Mouse (Mus musculus): ENCODE measurements around the gene Fkbp6. TPM values are rescaled to one million over a fixed set of nuclear protein-coding genes. Genes with fewer than 3 reads are reported as not detected.
A peak's percentile ranks its signal among the peaks of the same experiment; 100 is the strongest.

The Fkbp6 gene
- polyA plus RNA-seq, 1 experiment from 2014 or later = 0.15 TPM

DNA sequence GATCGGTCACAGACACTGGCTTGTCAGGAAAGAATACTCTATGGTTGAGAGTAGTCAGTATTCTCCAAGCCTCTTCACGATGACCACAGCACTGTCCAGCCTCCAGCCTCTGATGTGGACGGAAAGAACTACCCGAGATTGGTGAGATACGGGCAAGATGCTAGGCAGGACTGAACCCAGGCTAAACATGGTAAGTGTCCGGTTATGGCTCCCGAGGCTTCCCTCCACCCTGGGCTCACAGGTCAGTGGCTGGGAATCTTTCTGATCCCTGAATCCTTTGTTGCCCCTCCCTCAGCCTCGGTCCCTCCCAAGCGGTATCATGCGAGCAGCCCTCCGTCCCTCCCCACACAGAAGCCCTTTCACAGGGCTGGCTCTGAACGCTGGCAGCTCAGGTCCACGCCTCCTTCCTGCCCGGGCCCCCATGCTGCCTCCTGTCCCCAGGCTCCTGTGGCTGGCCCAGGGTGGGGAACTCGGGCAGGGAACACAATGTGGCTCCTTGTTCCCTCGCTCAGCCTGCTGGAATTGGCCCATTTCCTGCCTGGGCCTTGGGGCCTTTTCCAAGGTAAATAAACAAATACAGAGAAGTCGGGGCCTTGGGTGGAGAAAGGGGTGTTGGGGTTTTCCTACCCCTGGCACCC, 85.9 kb downstream of the Fkbp6 start:
- no peak overlapping the region for H3K27ac ChIP-seq (ENCODE audit: low read depth, low read length)

DNA sequence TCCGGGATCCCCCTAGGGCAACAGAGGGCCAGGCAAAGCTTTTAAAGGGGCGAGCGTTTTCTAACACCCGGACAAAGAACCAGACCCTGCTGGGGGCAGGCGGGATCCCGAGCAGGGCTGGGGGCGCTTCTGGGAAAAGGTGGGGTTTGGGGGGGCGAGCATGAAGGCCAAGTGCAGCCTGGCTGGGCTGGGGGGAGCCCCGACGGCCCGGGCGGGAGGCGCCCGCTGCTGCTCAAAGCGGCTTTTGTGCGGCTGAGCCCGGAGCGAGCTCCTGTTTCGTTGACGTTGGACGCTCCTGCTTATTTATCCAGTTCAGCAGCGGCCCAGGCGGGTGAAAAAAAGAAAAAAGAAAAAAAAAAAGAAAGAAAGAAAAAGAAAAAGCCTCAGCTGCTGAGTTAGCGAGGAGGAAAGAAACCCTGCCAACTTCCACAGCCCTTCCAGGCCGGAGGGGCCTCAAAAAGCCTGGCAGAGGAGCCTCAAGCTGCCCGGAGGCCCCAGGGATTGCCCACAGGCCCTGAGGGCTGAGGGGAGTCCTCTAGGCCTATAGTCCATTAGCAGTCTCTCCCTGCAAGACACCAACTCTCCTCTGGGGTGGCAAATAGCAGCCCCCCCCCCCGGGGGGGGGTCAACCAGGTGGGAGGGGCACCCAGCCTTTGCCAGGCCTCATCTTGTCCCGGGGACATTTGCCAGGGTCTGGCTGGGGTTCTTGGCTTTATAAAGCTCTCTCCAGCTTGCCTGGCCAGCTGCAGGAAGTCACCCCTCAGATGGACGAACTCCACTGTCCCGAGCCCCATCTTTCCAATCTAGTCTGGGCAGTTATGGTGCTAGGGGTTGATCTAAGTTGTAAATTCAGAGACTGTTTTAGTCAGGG, 91.3 kb downstream of the Fkbp6 start:
- H3K4me3 ChIP-seq (ENCODE audit: low read depth, low read length) = peak overlapping the region; percentile 5; the same call in 1 of the 2 replicates

More for the DNA sequence above, 85.9 kb downstream of the Fkbp6 start:
- Histone ChIP-seq H3K9me3 (ENCODE audit: control insufficient read depth, low read length) (no peaks in the 10 kb centered on the region), H3K4me1 (replicated peaks; ENCODE audit: control insufficient read depth, insufficient read depth, low read length) (peaks cover 6% of the 10 kb centered on the region), H3K27me3 (ENCODE audit: control insufficient read depth, insufficient read depth, low read length) (no peaks in the 10 kb centered on the region), H3K9ac (ENCODE audit: low read length) (peak overlapping the region; percentile 12; the same call in 1 of the 2 replicates), H3K4me2 (ENCODE audit: low read depth, low read length, severe bottlenecking) (peak overlapping the region; percentile 21; the same call in 1 of the 2 replicates), H3K4me3 (ENCODE audit: low read depth, low read length) (no peak overlapping the region), H3K36me3 (ENCODE audit: control insufficient read depth, insufficient read depth, low read length) (no peaks in the 10 kb centered on the region)
- ATAC-seq (replicated peaks; ENCODE audit: low FRiP score) (0 out of 2 replicates have a peak, but pooled peaks have one; percentile 46), DNase-seq (ENCODE audit: low spot score) (peak; percentile 65)
- WGBS = 14% methylated on average over 17 of the region's 17 CpGs

DNA sequence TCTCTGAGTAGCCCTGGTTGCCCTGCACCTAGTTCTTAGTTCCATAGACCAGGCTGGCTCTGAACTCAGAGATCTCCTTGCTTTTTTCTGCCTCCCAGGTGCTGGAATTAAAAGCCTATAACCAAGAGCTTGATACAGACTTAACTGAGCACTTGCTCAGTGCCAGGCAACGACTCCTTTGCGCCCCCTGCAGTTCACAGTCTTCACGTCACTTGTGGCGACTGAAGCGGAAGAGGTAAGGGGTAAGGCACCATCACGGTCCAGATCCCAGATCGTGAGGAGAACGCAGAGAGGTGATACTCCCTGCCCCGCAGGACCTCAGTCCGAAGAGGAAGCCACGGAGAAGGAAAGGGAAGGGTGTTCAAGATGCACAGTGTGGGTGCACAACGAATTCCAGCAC, 92.3 kb downstream of the Fkbp6 start:
- Histone ChIP-seq H3K36me3 (ENCODE audit: control insufficient read depth, insufficient read depth, low read length) (no peaks in the 10 kb centered on the region), H3K27me3 (ENCODE audit: control insufficient read depth, insufficient read depth, low read length) (no peaks in the 10 kb centered on the region), H3K4me1 (replicated peaks; ENCODE audit: control insufficient read depth, insufficient read depth, low read length) (peaks cover 25% of the 10 kb centered on the region; the same call in 1 of the 2 replicates), H3K4me2 (ENCODE audit: low read depth, low read length, severe bottlenecking) (no peak overlapping the region), H3K27ac (ENCODE audit: low read depth, low read length) (peak overlapping the region; percentile 95; the same call in 1 of the 2 replicates), H3K4me3 (ENCODE audit: low read depth, low read length) (no peak overlapping the region), H3K9me3 (ENCODE audit: control insufficient read depth, low read length) (peaks cover 3% of the 10 kb centered on the region; the same call in 1 of the 2 replicates), H3K9ac (ENCODE audit: low read length) (no peak overlapping the region)
- 82% methylated on average over 12 of the region's 12 CpGs for WGBS
- ATAC-seq (replicated peaks; ENCODE audit: low FRiP score) (no peak), DNase-seq (ENCODE audit: low spot score) (no peak)

More for the DNA sequence above, 91.3 kb downstream of the Fkbp6 start:
- Histone ChIP-seq H3K9me3 (ENCODE audit: control insufficient read depth, low read length) (peaks cover 3% of the 10 kb centered on the region; the same call in 1 of the 2 replicates), H3K36me3 (ENCODE audit: control insufficient read depth, insufficient read depth, low read length) (no peaks in the 10 kb centered on the region), H3K4me1 (replicated peaks; ENCODE audit: control insufficient read depth, insufficient read depth, low read length) (peaks cover 15% of the 10 kb centered on the region; the same call in 1 of the 2 replicates), H3K4me2 (ENCODE audit: low read depth, low read length, severe bottlenecking) (peak overlapping the region; percentile 39), H3K27ac (ENCODE audit: low read depth, low read length) (peak overlapping the region; percentile 95), H3K9ac (ENCODE audit: low read length) (peak overlapping the region; percentile 60), H3K27me3 (ENCODE audit: control insufficient read depth, insufficient read depth, low read length) (no peaks in the 10 kb centered on the region)
- ATAC-seq (replicated peaks; ENCODE audit: low FRiP score) (no peak), DNase-seq (ENCODE audit: low spot score) (peak; percentile 79)
- WGBS = 11% methylated on average over 30 of the region's 30 CpGs

DNA sequence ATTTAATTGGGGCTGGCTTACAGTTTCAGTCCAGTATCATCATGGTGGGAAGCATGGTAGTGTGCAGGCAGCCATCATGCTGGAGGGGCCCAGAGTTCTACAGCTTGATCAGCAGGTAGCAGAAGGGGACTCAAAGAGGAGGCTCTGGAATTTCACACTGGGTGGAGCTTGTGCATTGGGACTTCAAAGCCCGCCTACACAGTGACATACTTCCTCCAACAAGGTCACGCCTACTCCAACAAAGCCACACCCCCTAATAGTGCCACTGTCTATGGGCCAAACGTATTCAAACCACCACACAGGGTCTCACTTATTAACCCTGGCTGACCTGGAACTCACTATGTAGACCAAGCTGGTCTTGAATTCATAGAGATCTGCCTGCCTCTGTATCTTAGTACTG, 93.7 kb downstream of the Fkbp6 start:
- Histone ChIP-seq H3K36me3 (ENCODE audit: control insufficient read depth, insufficient read depth, low read length) (no peaks in the 10 kb centered on the region), H3K27ac (ENCODE audit: low read depth, low read length) (no peak overlapping the region), H3K4me2 (ENCODE audit: low read depth, low read length, severe bottlenecking) (no peak overlapping the region), H3K4me1 (replicated peaks; ENCODE audit: control insufficient read depth, insufficient read depth, low read length) (peaks cover 27% of the 10 kb centered on the region), H3K9me3 (ENCODE audit: control insufficient read depth, low read length) (peaks cover 3% of the 10 kb centered on the region; the same call in 1 of the 2 replicates), H3K9ac (ENCODE audit: low read length) (no peak overlapping the region), H3K27me3 (ENCODE audit: control insufficient read depth, insufficient read depth, low read length) (no peaks in the 10 kb centered on the region), H3K4me3 (ENCODE audit: low read depth, low read length) (no peak overlapping the region)
- ATAC-seq (replicated peaks; ENCODE audit: low FRiP score) (no peak), DNase-seq (ENCODE audit: low spot score) (no peak)
- WGBS = 89% methylated on average over 3 of the region's 3 CpGs

DNA sequence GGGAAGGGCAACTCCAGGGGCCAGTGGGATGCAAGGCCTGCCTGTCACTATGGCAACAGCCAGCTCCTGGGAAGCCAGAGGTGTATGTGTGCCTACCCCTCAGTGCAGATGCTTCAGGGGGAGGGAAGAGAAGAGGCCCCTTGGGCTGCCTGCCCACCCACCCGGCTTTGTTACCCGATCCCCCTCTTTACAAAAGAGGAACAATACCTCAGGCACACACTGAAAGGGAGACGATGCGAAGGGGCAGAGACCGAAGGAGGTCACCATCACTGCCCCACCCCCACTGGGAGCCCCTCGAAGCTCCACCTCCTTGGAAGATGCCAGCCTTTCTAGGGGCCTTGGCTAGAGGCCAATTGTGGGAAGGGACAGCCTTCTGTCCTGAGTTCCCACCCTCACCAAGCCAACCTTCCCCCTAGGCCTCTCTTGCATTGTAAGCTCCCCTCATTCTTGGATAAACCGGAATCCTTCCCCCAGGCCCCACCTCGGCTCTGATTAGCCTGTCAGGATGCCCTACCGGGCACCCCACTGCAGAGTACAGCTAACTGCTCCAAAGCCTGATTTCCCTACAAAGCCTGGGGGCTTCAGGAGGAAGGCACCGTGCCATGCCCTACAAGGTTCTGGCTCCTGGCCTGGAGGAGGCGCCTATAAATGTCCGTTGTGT, 96.0 kb downstream of the Fkbp6 start:
- Histone ChIP-seq H3K9me3 (ENCODE audit: control insufficient read depth, low read length) (peaks cover 3% of the 10 kb centered on the region; the same call in 1 of the 2 replicates), H3K27me3 (ENCODE audit: control insufficient read depth, insufficient read depth, low read length) (no peaks in the 10 kb centered on the region), H3K4me2 (ENCODE audit: low read depth, low read length, severe bottlenecking) (peak overlapping the region; percentile 31; the same call in 1 of the 2 replicates), H3K4me1 (replicated peaks; ENCODE audit: control insufficient read depth, insufficient read depth, low read length) (peaks cover 39% of the 10 kb centered on the region), H3K9ac (ENCODE audit: low read length) (peak overlapping the region; percentile 43), H3K4me3 (ENCODE audit: low read depth, low read length) (no peak overlapping the region), H3K27ac (ENCODE audit: low read depth, low read length) (peak overlapping the region; percentile 96), H3K36me3 (ENCODE audit: control insufficient read depth, insufficient read depth, low read length) (no peaks in the 10 kb centered on the region)
- DNase-seq (ENCODE audit: low spot score) (peak; percentile 96), ATAC-seq (replicated peaks; ENCODE audit: low FRiP score) (peak; percentile 88)
- 7% methylated on average over 12 of the region's 12 CpGs for WGBS

DNA sequence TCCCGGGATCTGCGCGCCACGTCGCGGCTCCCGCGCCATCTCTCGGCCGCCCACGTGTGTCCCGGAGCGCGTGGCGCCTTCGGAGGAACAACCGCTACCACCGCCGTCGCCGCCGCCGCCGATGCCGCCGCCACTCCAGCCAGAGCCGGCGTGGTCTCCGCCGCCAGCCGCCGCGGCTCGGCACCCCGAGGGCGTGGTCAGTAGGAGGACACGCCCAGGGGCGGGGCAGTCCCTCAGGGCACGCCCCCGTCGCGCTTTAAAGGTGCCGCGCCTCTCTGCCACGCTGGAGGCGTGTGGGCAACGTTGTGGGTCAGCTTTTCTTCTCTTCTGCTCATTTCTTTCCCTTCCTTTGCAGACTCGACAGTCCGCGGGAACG, 98.8 kb downstream of the Fkbp6 start, which contains the start of gene Fzd9:
Fzd9 (minus strand) TSS at position 152 of the 376 bp plus-strand sequence.
- under 1% methylated on average over 51 of the region's 51 CpGs for WGBS
- Histone ChIP-seq H3K9me3 (ENCODE audit: control insufficient read depth, low read length) (no peaks in the 10 kb centered on the region; the same call in 1 of the 2 replicates), H3K9ac (ENCODE audit: low read length) (peak within 1 kb of the TSS; percentile 73), H3K36me3 (ENCODE audit: control insufficient read depth, insufficient read depth, low read length) (no peaks in the 10 kb centered on the region), H3K27ac (ENCODE audit: low read depth, low read length) (peak within 1 kb of the TSS; percentile 96), H3K4me3 (ENCODE audit: low read depth, low read length) (peak within 1 kb of the TSS; percentile 67), H3K27me3 (ENCODE audit: control insufficient read depth, insufficient read depth, low read length) (no peaks in the 10 kb centered on the region), H3K4me1 (replicated peaks; ENCODE audit: control insufficient read depth, insufficient read depth, low read length) (peaks cover 46% of the 10 kb centered on the region), H3K4me2 (ENCODE audit: low read depth, low read length, severe bottlenecking) (peak within 1 kb of the TSS; percentile 97)
- ATAC-seq (replicated peaks; ENCODE audit: low FRiP score) = peak; percentile 55
- peak; percentile 95 for DNase-seq (ENCODE audit: low spot score)

DNA sequence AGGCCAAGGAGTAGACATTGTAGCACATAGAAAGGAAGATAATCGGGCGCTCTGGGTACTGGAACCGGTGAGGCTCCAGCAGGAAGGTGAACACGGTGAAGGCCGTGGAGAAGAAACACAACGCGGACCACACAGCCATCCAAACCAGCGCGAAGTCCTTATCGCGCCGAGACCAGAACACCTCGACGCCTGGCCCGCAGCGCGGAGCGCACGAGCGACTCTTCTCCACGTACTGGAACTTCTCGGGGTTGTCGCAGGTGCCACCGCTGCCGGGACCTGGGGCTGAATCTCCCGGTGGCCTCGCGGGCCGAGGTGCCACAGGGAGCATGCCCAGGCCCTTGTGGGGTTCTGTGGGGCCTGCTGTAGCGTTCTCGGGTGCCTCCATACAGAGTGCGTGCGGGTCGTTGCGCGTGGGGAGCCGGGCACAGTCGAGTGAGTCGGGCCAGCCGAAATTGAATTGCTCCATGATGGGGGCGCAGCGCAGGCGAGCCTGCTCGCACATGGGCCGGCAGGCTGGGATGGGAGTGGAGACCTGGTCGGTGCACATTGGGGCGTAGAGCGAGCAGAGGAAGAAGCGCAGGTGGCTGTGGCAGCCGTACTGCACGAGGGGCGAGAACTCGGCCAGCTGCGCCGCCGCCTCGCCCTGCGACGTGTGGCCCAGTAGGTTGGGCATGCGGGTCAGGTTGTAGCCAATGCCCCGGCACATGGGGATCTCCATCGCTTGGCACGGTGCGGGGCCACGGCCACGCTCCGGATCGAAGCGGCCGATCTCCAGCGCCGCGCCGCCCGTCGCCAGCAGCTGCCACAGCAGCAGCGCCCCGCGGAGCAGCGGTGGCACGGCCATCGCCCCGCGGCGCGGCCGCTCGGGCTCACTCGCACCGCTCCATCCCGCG, 99.4 kb downstream of the Fkbp6 start:
- Histone ChIP-seq H3K27ac (ENCODE audit: low read depth, low read length) (no peak overlapping the region), H3K4me1 (replicated peaks; ENCODE audit: control insufficient read depth, insufficient read depth, low read length) (peaks cover 46% of the 10 kb centered on the region), H3K9me3 (ENCODE audit: control insufficient read depth, low read length) (no peaks in the 10 kb centered on the region), H3K36me3 (ENCODE audit: control insufficient read depth, insufficient read depth, low read length) (no peaks in the 10 kb centered on the region), H3K4me2 (ENCODE audit: low read depth, low read length, severe bottlenecking) (peak overlapping the region; percentile 97), H3K9ac (ENCODE audit: low read length) (peak overlapping the region; percentile 73), H3K4me3 (ENCODE audit: low read depth, low read length) (peak overlapping the region; percentile 67), H3K27me3 (ENCODE audit: control insufficient read depth, insufficient read depth, low read length) (no peaks in the 10 kb centered on the region)
- DNase-seq (ENCODE audit: low spot score) (peak; percentile 72), ATAC-seq (replicated peaks; ENCODE audit: low FRiP score) (peak; percentile 18)
- WGBS = 2% methylated on average over 91 of the region's 92 CpGs

Data from forebrain, embryonic 11.5 days (tissue).